Mouse (Mus musculus) megakaryocyte progenitor cell, adult 5-6 weeks (primary cell): ENCODE measurements around the gene Galk2. TPM values are rescaled to one million over a fixed set of nuclear protein-coding genes. Genes with fewer than 3 reads are reported as not detected.

ENCODE experiments used
- total RNA-seq, 2 experiments: library from RNA; stranded (forward) in 1 of 2; stranded (reverse) in 1 of 2; fragments of 157-497, 149-512 nt in 1 of 2; fragments of 200-1000 nt in 1 of 2; gene quantifications; 2 replicates each; pipeline versions ENCODE4 v1.2.3 to v1.2.4; 2015 to 2017

The Galk2 gene
- total RNA-seq, 2 experiments from 2014 or later, result 24.6 to 44.9 TPM

Other genes with a start within 250 kb of the Galk2 start
- gene Cep152, start 234.0 kb upstream of the Galk2 start, total RNA-seq (2015), result 6.4 and 7.1 TPM in 2 replicates
- gene Cep152, start 234.0 kb upstream of the Galk2 start, total RNA-seq (2017), result 19.3 and 20.6 TPM in 2 replicates
- 74.1 and 74.9 TPM in 2 replicates for gene Eid1, start 186.0 kb upstream of the Galk2 start, total RNA-seq (2015)
- 115 and 118 TPM in 2 replicates for gene Eid1, start 186.0 kb upstream of the Galk2 start, total RNA-seq (2017)
- 0.52 and 0.64 TPM in 2 replicates for gene Shc4, start 135.0 kb upstream of the Galk2 start, total RNA-seq (2015)
- gene Shc4, start 135.0 kb upstream of the Galk2 start, total RNA-seq (2017), result 0.12 and 0.74 TPM in 2 replicates
- gene Secisbp2l, start 76.2 kb upstream of the Galk2 start, total RNA-seq (2015), result 11.6 and 12.4 TPM in 2 replicates
- 12.7 and 16.1 TPM in 2 replicates for gene Secisbp2l, start 76.2 kb upstream of the Galk2 start, total RNA-seq (2017)
- 111 and 131 TPM in 2 replicates for gene Cops2, start within 50 bp of the Galk2 start, total RNA-seq (2015)
- 172 and 218 TPM in 2 replicates for gene Cops2, start within 50 bp of the Galk2 start, total RNA-seq (2017)
- gene Fgf7, start 175.5 kb downstream of the Galk2 start, total RNA-seq (2015), result not detected in 2 replicates
- not detected in 2 replicates for gene Fgf7, start 175.5 kb downstream of the Galk2 start, total RNA-seq (2017)